Mouse (Mus musculus): ENCODE data around the gene Lhx3.

DNA sequence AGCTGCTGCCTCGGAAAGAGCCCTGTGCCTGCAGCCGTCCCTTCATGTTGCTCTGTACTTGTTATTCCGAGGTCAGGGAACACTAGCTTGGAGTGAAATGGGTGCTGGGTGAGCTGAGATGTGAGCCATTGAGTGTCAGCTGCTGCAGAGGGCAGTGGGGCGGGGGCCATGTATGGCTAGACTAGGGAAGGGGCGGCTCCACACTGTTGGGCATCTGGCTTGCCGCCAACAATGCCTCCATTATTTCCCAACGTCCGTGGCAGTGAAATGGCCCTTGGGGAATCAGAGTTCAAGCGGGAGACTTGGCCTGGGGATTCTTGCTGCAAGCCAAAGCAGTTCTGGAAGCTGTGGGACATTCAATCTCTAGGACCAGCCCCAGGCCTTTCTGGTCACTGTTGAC, 530 bp downstream of the Lhx3 start:
- TF ChIP-seq CTCF (IDR thresholded peaks at IDR 0.05; ENCODE audit: borderline replicate concordance, insufficient read depth, low read length) (no peak), POLR2A (IDR thresholded peaks at IDR 0.05; ENCODE audit: low read depth, low read length) (no peak)
